Mouse (Mus musculus): ENCODE measurements around the gene Prpf38b. TPM values are rescaled to one million over a fixed set of nuclear protein-coding genes. Genes with fewer than 3 reads are reported as not detected.
"Not testable (repeated sequence)": the region's sequence is repeated elsewhere in the genome, so short reads cannot be mapped to it uniquely, and the experiment has no call there.

Gene Prpf38b
- polyA plus RNA-seq, 1 experiment from 2014 or later: 58.1 TPM

- Histone ChIP-seq H3K9ac (no peak overlapping the region), H3K4me1 (no peaks in the 10 kb centered on the region), H3K4me2 (no peak overlapping the region), H3K27me3 (replicated peaks) (no peaks in the 10 kb centered on the region), H3K4me3 (no peak overlapping the region), H3K27ac (no peak overlapping the region), H3K36me3 (no peaks in the 10 kb centered on the region), H3K9me3 (replicated peaks) (no peaks in the 10 kb centered on the region)
- no peak for ATAC-seq
- WGBS (ENCODE audit: insufficient replicate concordance): 60% methylated on average over 4 of the region's 4 CpGs
Measured at GRCm38 (mm10) chr3:108892914-108893313, 18.6 kb downstream of the Prpf38b start.

DNA sequence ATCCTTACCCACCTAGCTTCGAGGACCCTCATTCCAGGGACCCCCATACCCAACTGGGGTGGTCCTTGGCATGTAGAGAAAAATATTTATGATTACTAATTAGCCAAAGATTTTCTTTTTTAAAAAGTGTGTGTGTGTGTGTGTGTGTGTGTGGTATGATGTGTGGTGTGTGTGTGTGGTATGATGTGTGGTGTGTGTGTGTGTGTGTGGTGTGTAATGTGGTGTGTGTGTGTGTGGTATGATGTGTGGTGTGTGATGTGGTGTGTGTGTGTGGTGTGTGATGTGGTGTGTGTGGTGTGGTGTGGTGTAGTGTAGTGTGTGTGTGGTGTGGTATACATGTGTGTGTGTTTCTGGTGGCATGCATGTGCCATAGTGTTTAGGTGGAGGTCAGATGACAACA, 19.4 kb downstream of the Prpf38b start:
- no peak overlapping the region for H3K4me3 ChIP-seq
- WGBS (ENCODE audit: insufficient replicate concordance): 69% methylated on average over 1 of the region's 1 CpGs
- ATAC-seq: no peak
- no peaks in the 10 kb centered on the region for H3K36me3 ChIP-seq
- H3K4me1 ChIP-seq: 0 out of 2 replicates have a peak, but pooled peaks cover 3% of the 10 kb centered on the region
- no peak overlapping the region for H3K4me2 ChIP-seq
- H3K27ac ChIP-seq: no peak overlapping the region
- H3K9me3 ChIP-seq (replicated peaks): no peaks in the 10 kb centered on the region
- no peak overlapping the region for H3K9ac ChIP-seq
- no peaks in the 10 kb centered on the region for H3K27me3 ChIP-seq (replicated peaks)

DNA sequence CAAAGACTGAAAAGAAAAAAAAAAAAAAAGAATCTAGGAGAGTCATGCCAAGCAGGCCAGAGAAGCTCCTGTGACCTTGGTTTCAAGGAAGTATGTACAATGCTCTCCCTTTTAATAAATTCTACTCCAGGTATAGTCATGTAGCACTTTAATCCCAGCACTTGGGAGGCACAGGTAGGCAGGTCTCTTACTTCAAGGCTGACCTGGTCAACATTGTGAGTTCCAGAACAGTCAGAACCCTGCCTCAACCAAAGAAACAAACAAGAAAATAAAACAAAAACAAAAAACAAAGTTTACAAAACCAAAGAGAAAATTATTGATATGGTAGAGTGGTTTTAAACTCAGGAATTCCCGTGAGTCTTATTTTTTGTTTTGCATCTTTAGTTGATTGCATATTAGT, 21.6 kb downstream of the Prpf38b start, which contains the start of gene Fndc7:
Gene Fndc7, minus strand, starts transcription at position 101 of the 400 bp plus-strand sequence.
- Histone ChIP-seq H3K9me3 (replicated peaks) (no peaks in the 10 kb centered on the region), H3K36me3 (no peaks in the 10 kb centered on the region), H3K4me1 (peaks cover 25% of the 10 kb centered on the region), H3K27me3 (replicated peaks) (no peaks in the 10 kb centered on the region), H3K9ac (no peak within 1 kb of the TSS), H3K27ac (no peak within 1 kb of the TSS), H3K4me2 (no peak within 1 kb of the TSS), H3K4me3 (no peak within 1 kb of the TSS)
- no peak for ATAC-seq
- WGBS (ENCODE audit: insufficient replicate concordance): 82% methylated on average over 1 of the region's 1 CpGs

GRCm38 (mm10) chr3:108887618-108887975, 23.9 kb downstream of the Prpf38b start:
- no peak overlapping the region for H3K27ac ChIP-seq

DNA sequence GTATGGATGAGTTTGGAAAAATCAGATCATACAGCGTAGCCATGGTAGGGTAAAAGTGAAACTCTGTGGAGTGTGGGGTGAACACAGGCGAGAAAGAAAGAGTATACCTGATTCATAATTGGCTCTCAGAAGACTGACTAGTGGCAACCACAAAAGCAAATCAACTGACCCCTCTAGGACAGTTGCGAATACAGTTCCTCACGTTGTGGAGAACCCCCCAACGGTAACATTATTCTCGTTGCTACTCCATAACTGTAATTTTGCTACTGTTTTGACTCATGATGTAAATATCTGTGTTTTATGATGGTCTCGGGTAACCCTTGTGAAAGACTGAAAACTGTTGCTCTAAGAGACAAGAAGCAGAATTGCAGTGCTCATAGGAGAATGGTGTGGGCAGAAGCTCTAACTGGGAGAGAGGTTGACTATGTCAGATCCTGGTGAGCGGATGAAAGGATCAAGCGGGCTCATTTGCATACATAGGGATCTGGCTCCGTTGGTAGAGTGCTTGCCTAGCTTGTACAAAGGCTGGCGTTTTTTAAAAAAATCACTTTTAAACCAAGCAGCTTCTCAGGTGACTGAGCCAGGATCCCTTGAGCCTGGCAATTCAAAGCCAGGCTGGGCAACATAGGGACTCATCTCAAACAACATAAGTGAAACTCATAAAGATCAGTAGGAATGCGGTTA, 24.5 kb downstream of the Prpf38b start:
- no peak for ATAC-seq
- H3K9me3 ChIP-seq (replicated peaks): no peaks in the 10 kb centered on the region
- no peak overlapping the region for H3K9ac ChIP-seq
- no peak overlapping the region for H3K4me3 ChIP-seq
- H3K27me3 ChIP-seq (replicated peaks): no peaks in the 10 kb centered on the region
- peak overlapping the region; percentile 57 for H3K27ac ChIP-seq
- 51% methylated on average over 12 of the region's 12 CpGs for WGBS (ENCODE audit: insufficient replicate concordance)
- no peaks in the 10 kb centered on the region for H3K36me3 ChIP-seq
- H3K4me2 ChIP-seq: no peak overlapping the region
- H3K4me1 ChIP-seq: peaks cover 32% of the 10 kb centered on the region

More at GRCm38 (mm10) chr3:108887618-108887975, 23.9 kb downstream of the Prpf38b start:
- Histone ChIP-seq H3K9me3 (replicated peaks) (no peaks in the 10 kb centered on the region), H3K27me3 (replicated peaks) (no peaks in the 10 kb centered on the region), H3K36me3 (no peaks in the 10 kb centered on the region), H3K4me1 (peaks cover 32% of the 10 kb centered on the region), H3K4me3 (no peak overlapping the region), H3K9ac (no peak overlapping the region), H3K4me2 (no peak overlapping the region)
- ATAC-seq: no peak
- 82% methylated on average over 3 of the region's 3 CpGs for WGBS (ENCODE audit: insufficient replicate concordance)

- H3K36me3 ChIP-seq: no peaks in the 10 kb centered on the region
- no peak overlapping the region for H3K9ac ChIP-seq
- H3K9me3 ChIP-seq (replicated peaks): no peaks in the 10 kb centered on the region
- no peaks in the 10 kb centered on the region for H3K27me3 ChIP-seq (replicated peaks)
- peak; percentile 65 for ATAC-seq
- peaks cover 38% of the 10 kb centered on the region for H3K4me1 ChIP-seq
- peak overlapping the region; percentile 3; the same call in 1 of the 2 replicates for H3K4me2 ChIP-seq
- H3K4me3 ChIP-seq: no peak overlapping the region
- peak overlapping the region; percentile 61 for H3K27ac ChIP-seq
- WGBS (ENCODE audit: insufficient replicate concordance): 19% methylated on average over 9 of the region's 9 CpGs
Measured at GRCm38 (mm10) chr3:108885686-108886530, 25.6 kb downstream of the Prpf38b start.

- no peak overlapping the region for H3K9ac ChIP-seq
- peaks cover 39% of the 10 kb centered on the region for H3K4me1 ChIP-seq
- H3K27ac ChIP-seq: no peak overlapping the region
- H3K9me3 ChIP-seq (replicated peaks): no peaks in the 10 kb centered on the region
- no peaks in the 10 kb centered on the region for H3K27me3 ChIP-seq (replicated peaks)
- H3K4me2 ChIP-seq: no peak overlapping the region
- no peaks in the 10 kb centered on the region for H3K36me3 ChIP-seq
- WGBS (ENCODE audit: insufficient replicate concordance): 33% methylated on average over 8 of the region's 8 CpGs
- ATAC-seq: no peak
- no peak overlapping the region for H3K4me3 ChIP-seq
Measured at GRCm38 (mm10) chr3:108884706-108885289, 26.7 kb downstream of the Prpf38b start.

DNA sequence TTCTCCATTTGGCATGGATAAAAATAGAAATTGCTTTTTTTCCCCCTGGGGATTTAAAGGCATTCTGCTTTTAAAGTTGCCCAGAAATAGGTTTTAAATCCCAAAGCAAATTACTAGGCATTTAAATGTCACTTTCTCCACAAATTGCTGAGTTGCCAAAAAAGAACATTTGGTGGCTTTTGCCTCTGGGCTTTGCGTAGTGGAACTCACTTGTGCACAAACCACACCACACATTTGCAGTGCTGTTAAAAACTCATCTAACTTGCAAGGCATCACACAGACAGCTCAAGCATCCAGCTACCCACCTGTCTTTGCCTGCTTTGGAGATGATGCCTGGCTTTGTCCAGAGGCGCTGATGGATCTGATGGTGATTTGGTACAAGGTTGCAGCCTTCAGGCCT, 28.5 kb downstream of the Prpf38b start:
- no peak for ATAC-seq
- 82% methylated on average over 2 of the region's 2 CpGs for WGBS (ENCODE audit: insufficient replicate concordance)
- Histone ChIP-seq H3K9ac (no peak overlapping the region), H3K4me2 (no peak overlapping the region), H3K4me1 (peaks cover 47% of the 10 kb centered on the region), H3K27me3 (replicated peaks) (no peaks in the 10 kb centered on the region), H3K27ac (no peak overlapping the region), H3K36me3 (no peaks in the 10 kb centered on the region), H3K4me3 (no peak overlapping the region), H3K9me3 (replicated peaks) (no peaks in the 10 kb centered on the region)

DNA sequence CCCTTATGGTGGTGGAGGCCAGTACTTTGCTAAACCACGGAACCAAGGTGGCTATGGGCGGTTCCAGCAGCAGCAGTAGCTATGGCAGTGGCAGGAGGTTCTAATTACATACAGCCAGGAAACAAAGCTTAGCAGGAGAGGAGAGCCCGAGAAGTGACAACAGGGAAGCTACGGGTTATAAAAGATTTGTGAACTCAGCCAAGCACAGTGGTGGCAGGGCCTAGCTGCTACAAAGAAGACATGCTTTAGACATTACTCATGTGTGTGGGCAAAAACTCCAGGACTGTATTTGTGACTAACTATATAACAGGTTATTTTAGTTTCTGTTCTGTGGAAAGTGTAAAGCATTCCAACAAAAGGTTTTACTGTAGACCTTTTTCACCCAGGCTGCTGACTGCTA, 29.7 kb downstream of the Prpf38b start:
- peaks cover 42% of the 10 kb centered on the region for H3K4me1 ChIP-seq
- not testable (repeated sequence) for H3K4me3 ChIP-seq

GRCm38 (mm10) chr3:108880544-108881507, 30.7 kb downstream of the Prpf38b start:
- H3K27me3 ChIP-seq (replicated peaks): no peaks in the 10 kb centered on the region
- H3K4me3 ChIP-seq: no peak overlapping the region
- ATAC-seq: 0 out of 2 replicates have a peak, but pooled peaks have one; percentile 27
- 55% methylated on average over 28 of the region's 28 CpGs for WGBS (ENCODE audit: insufficient replicate concordance)
- H3K9ac ChIP-seq: no peak overlapping the region
- no peak overlapping the region for H3K27ac ChIP-seq
- no peaks in the 10 kb centered on the region for H3K9me3 ChIP-seq (replicated peaks)
- peaks cover 32% of the 10 kb centered on the region for H3K4me1 ChIP-seq
- no peaks in the 10 kb centered on the region for H3K36me3 ChIP-seq
- peak overlapping the region; percentile 32 for H3K4me2 ChIP-seq

More for the DNA sequence above, 29.7 kb downstream of the Prpf38b start:
- WGBS (ENCODE audit: insufficient replicate concordance): 34% methylated on average over 4 of the region's 4 CpGs
- not testable (repeated sequence) for H3K4me2 ChIP-seq; H3K36me3 ChIP-seq; ATAC-seq; H3K27me3 ChIP-seq (replicated peaks); H3K27ac ChIP-seq; H3K9ac ChIP-seq; H3K9me3 ChIP-seq (replicated peaks)

GRCm38 (mm10) chr3:108879836-108880435, 31.6 kb downstream of the Prpf38b start:
- Histone ChIP-seq H3K9ac (no peak overlapping the region), H3K36me3 (no peaks in the 10 kb centered on the region), H3K9me3 (replicated peaks) (no peaks in the 10 kb centered on the region), H3K27ac (no peak overlapping the region), H3K27me3 (replicated peaks) (no peaks in the 10 kb centered on the region), H3K4me1 (peaks cover 23% of the 10 kb centered on the region; the same call in 1 of the 2 replicates), H3K4me3 (no peak overlapping the region), H3K4me2 (no peak overlapping the region)
- no peak for ATAC-seq
- WGBS (ENCODE audit: insufficient replicate concordance): 42% methylated on average over 5 of the region's 5 CpGs

Measured in liver, embryonic 12.5 days (tissue).